Mouse (Mus musculus) spleen, adult 2 months (tissue): Measurements from ENCODE around the gene Lama4.

Experiments used
- CTCF ChIP-seq: fragments of 200-500 bp; IDR thresholded peaks from 2 replicates; pipeline ENCODE4 v1.5.1; 2011; ENCODE audit warnings: mild to moderate bottlenecking, inconsistent platforms; ENCODE audit not compliant: insufficient read depth, insufficient read length, insufficient replicate concordance; ENCODE audit errors: extremely low read depth
- POLR2A ChIP-seq: fragments of 200-500 bp; IDR thresholded peaks from 2 replicates; pipeline ENCODE4 v1.6.1; 2011; ENCODE audit warnings: low read depth, low read length, inconsistent platforms

GRCm38 (mm10) chr10:38944701-38945100 lies 20.6 kb upstream of the Lama4 start:
- no peak for TF ChIP-seq CTCF
- TF ChIP-seq POLR2A, result no peak
